Mouse (Mus musculus): ENCODE measurements around the gene Ube2t. TPM values are rescaled to one million over a fixed set of nuclear protein-coding genes. Genes with fewer than 3 reads are reported as not detected.

Gene Ube2t
- polyA plus RNA-seq (2016; fragmentation: Nextera tagmentation; extraction: Ambion mirVana) = 46.6 and 48.7 TPM in 2 replicates

DNA sequence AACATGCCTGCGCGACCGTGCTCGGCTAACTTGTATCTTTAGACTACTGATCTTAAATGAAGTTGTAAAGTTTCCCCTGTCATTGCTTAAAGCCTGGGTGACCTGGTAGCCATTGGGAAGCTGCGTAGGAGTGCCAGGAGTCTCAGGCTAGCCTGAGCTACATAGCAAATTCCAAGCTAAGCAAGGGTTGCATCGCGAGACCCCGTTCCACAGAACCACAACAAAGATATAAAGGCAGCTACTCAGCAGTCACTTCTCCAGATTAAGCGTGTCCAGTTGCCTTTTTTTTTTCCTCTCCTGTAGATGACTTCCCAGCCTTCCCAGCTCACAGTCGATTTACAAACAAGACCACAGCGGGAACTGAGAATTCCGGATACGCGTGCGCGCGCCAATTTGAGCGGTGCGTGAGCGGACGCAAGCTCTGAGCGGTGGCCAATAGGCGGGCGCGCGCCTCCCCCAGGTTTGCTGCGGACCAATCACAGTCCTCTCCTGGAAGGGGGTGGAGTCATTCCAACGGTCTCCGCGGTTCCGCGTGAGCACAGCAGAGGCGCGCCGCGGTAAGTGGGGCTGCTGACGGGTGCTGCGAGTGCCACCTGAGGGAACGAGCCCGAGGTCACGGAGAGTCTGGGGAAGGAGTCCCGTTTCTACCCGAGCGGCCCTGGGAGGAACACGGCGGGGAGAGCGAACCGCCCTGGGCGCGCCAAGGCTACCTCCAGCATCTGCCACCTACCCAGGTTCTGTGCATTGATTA lies at the start of gene Ube2t:
Gene Ube2t, plus strand, starts transcription at position 513 of the 751 bp plus-strand sequence.
- Histone ChIP-seq H3K36me3 (peaks cover 10% of the 10 kb centered on the region), H3K4me2 (peak within 1 kb of the TSS; percentile 75), H3K4me1 (replicated peaks) (peaks cover 14% of the 10 kb centered on the region), H3K9ac (peak within 1 kb of the TSS; percentile 78), H3K27me3 (replicated peaks) (no peaks in the 10 kb centered on the region), H3K27ac (ENCODE audit: poor library complexity, severe bottlenecking) (peak within 1 kb of the TSS; percentile 50), H3K4me3 (peak within 1 kb of the TSS; percentile 64), H3K9me3 (replicated peaks) (no peaks in the 10 kb centered on the region)
- 2% methylated on average over 50 of the region's 50 CpGs for WGBS
- peak; percentile 100 for ATAC-seq (ENCODE audit: insufficient number of reproducible peaks, low FRiP score)

DNA sequence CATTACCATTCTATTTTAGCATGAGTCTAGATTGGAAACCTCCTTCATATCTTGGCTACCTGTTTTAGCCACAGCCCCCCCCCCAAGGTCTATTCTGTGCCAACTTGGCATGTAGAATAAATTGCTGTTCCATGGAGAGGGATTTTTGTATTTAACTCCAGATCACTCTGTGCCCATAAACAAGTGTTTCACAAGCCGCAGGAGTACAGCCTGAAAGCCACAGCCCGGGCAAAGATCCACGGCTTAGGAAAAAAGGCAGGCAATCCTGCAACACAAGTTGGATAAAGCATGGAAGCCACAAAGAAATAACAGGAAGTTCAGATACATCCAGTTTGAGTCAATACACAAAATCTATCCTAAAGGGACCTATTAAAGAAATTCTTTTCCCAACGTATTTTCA lies 48.8 kb upstream of the Ube2t start:
- H3K4me3 ChIP-seq = no peak overlapping the region
- no peaks in the 10 kb centered on the region for H3K27me3 ChIP-seq (replicated peaks)
- no peak overlapping the region for H3K4me2 ChIP-seq
- 87% methylated on average over 4 of the region's 4 CpGs for WGBS
- H3K4me1 ChIP-seq (replicated peaks) = peaks cover 55% of the 10 kb centered on the region
- no peaks in the 10 kb centered on the region for H3K36me3 ChIP-seq
- no peak for ATAC-seq (ENCODE audit: insufficient number of reproducible peaks, low FRiP score)
- no peaks in the 10 kb centered on the region for H3K9me3 ChIP-seq (replicated peaks)
- H3K9ac ChIP-seq = no peak overlapping the region
- 0 out of 2 replicates have a peak overlapping the region, but pooled peaks have one; percentile 3 for H3K27ac ChIP-seq (ENCODE audit: poor library complexity, severe bottlenecking)

DNA sequence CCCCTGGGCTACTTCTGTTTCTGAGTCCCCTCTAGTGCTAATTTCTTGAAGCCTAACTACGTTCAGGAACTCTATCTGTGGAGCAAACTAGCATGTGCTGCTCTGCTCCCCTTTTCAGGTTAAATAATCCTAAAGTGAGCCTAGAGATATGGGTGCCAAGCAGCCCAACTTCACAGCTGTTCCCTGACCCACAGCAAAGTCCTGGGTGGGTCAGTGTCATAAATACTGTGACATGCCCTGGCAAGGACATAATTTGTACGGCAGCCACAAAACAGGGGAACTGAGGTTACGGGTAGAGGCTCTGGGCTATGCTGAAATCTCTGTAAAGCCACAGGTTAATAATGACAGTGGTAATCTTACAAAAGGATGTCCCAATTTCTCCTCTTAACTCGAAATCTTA lies 46.9 kb upstream of the Ube2t start:
- Histone ChIP-seq H3K9ac (peak overlapping the region; percentile 20; the same call in 1 of the 2 replicates), H3K27ac (ENCODE audit: poor library complexity, severe bottlenecking) (peak overlapping the region; percentile 78)

DNA sequence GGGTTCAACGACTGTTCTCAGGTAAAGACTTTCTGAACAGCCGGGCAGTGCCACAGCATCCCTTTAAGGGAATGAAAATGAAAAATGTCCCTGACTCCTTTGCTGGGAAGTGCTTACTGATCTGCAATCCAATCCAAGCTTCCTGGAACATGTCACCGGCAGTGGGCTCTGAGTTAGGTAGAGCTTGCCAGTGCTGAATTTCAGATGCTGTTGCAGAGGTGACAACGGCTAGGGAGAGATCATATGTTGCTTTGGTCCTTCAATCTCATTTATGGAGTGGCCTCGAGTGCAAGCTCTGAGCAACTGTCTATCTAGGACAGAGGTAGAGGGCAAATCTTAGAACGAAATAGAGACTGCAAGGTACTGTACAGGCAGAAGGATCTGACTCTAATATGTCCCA lies 43.4 kb upstream of the Ube2t start:
- peak overlapping the region; percentile 32 for H3K27ac ChIP-seq (ENCODE audit: poor library complexity, severe bottlenecking)
- no peak overlapping the region for H3K9ac ChIP-seq
- ATAC-seq (ENCODE audit: insufficient number of reproducible peaks, low FRiP score) = no peak
- no peak overlapping the region for H3K4me3 ChIP-seq
- no peaks in the 10 kb centered on the region for H3K27me3 ChIP-seq (replicated peaks)
- WGBS = 62% methylated on average over 6 of the region's 6 CpGs
- peaks cover 47% of the 10 kb centered on the region for H3K4me1 ChIP-seq (replicated peaks)
- no peaks in the 10 kb centered on the region for H3K36me3 ChIP-seq
- no peak overlapping the region for H3K4me2 ChIP-seq
- H3K9me3 ChIP-seq (replicated peaks) = no peaks in the 10 kb centered on the region

More for the DNA sequence above, 46.9 kb upstream of the Ube2t start:
- H3K4me3 ChIP-seq = no peak overlapping the region
- 74% methylated on average over 4 of the region's 4 CpGs for WGBS
- H3K36me3 ChIP-seq = no peaks in the 10 kb centered on the region
- no peak overlapping the region for H3K4me2 ChIP-seq
- H3K9me3 ChIP-seq (replicated peaks) = no peaks in the 10 kb centered on the region
- no peaks in the 10 kb centered on the region for H3K27me3 ChIP-seq (replicated peaks)
- peaks cover 56% of the 10 kb centered on the region for H3K4me1 ChIP-seq (replicated peaks)
- ATAC-seq (ENCODE audit: insufficient number of reproducible peaks, low FRiP score) = no peak

DNA sequence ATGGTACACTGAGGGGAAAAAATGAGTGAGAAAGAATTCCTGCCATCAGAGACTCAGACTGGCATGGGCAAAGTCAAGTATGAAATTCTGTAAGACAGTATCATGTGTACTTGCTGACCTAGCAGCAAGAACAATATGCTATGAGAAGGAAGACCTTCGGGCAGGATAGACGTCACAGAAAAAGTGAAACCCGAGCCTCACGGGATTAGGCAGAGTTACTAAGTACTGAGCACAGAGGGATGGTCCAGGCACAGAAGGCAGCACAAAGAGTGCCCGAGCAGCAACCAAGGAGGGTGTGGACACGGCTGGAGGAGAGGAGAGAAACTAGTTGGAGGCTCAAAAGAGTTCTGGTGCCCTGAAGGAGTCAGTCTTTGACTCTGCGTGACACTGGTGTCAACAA lies 29.9 kb upstream of the Ube2t start:
- H3K27ac ChIP-seq (ENCODE audit: poor library complexity, severe bottlenecking) = peak overlapping the region; percentile 76
- H3K4me1 ChIP-seq (replicated peaks) = peaks cover 52% of the 10 kb centered on the region
- H3K9ac ChIP-seq = peak overlapping the region; percentile 35; the same call in 1 of the 2 replicates
- H3K27me3 ChIP-seq (replicated peaks) = no peaks in the 10 kb centered on the region
- H3K9me3 ChIP-seq (replicated peaks) = no peaks in the 10 kb centered on the region
- H3K4me2 ChIP-seq = peak overlapping the region; percentile 40
- H3K4me3 ChIP-seq = no peak overlapping the region
- ATAC-seq (ENCODE audit: insufficient number of reproducible peaks, low FRiP score) = no peak
- H3K36me3 ChIP-seq = 0 out of 2 replicates have a peak, but pooled peaks cover 4% of the 10 kb centered on the region
- 36% methylated on average over 7 of the region's 7 CpGs for WGBS

DNA sequence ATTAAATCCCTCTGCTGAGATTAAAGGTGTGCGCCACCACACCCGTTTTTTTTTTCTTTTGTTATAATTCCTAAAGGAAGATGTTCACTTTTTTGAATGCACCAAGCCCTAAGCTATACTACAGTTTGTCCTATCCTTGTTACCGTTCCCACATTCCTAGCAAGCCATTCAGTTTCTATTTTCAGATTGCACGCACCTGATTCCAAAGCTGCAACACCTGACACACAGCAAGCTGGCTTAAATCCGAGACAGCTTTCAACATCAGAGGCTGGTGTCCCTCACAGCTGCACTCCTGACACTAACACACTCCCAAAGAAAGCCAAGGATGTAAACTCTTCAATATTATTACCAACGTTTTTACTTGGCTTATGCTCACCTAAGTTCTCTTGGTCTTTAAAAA lies 26.0 kb upstream of the Ube2t start:
- Histone ChIP-seq H3K4me1 (replicated peaks) (peaks cover 56% of the 10 kb centered on the region), H3K27ac (ENCODE audit: poor library complexity, severe bottlenecking) (0 out of 2 replicates have a peak overlapping the region, but pooled peaks have one; percentile 61), H3K36me3 (peaks cover 3% of the 10 kb centered on the region; the same call in 1 of the 2 replicates), H3K4me2 (no peak overlapping the region), H3K9me3 (replicated peaks) (no peaks in the 10 kb centered on the region), H3K9ac (no peak overlapping the region), H3K4me3 (no peak overlapping the region), H3K27me3 (replicated peaks) (no peaks in the 10 kb centered on the region)
- WGBS = 59% methylated on average over 6 of the region's 6 CpGs
- ATAC-seq (ENCODE audit: insufficient number of reproducible peaks, low FRiP score) = no peak

DNA sequence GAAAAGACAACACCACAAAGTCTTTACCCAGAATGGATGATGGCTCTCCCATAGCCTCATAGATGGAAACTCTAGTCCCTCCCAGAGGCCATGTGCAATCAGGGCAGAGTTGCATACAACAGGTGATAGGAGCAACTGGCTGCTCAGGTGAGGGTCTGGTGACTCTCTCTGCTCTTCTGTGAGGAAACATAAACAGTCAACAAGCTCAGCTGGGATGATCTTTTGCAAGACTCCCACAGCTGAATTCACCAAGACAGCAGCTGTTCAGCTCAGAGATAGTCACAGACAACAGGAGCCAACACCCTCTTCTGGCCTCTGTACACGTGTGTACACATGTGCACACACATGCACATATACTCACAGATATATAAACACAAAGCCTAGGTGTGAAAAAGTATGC lies 24.1 kb upstream of the Ube2t start:
- no peaks in the 10 kb centered on the region for H3K27me3 ChIP-seq (replicated peaks)
- no peaks in the 10 kb centered on the region for H3K9me3 ChIP-seq (replicated peaks)
- no peak overlapping the region for H3K27ac ChIP-seq (ENCODE audit: poor library complexity, severe bottlenecking)
- no peak overlapping the region for H3K4me3 ChIP-seq
- H3K4me2 ChIP-seq = no peak overlapping the region
- no peak overlapping the region for H3K9ac ChIP-seq
- peaks cover 3% of the 10 kb centered on the region; the same call in 1 of the 2 replicates for H3K36me3 ChIP-seq
- ATAC-seq (ENCODE audit: insufficient number of reproducible peaks, low FRiP score) = no peak
- H3K4me1 ChIP-seq (replicated peaks) = peaks cover 42% of the 10 kb centered on the region
- 90% methylated on average over 1 of the region's 1 CpGs for WGBS

DNA sequence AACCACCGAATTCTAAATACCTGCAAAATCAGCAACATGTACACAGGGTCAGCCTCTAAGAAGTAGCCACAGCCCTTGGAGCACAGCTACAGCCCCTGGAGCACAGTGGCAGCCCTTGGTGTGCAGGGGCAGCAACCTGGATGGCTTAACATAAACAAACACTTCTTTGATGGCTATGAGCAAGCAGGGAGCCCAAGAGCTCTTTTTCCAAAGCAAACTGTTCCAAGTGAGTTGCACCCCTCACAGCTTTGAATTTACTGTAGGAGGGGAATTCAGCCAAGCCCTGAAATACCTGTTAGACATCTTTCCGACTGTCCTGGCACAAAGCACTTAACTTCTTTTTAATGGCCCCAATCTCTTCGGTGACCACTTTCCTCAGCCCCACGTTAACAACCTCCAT lies 21.5 kb upstream of the Ube2t start:
- no peaks in the 10 kb centered on the region for H3K27me3 ChIP-seq (replicated peaks)
- no peak overlapping the region for H3K4me3 ChIP-seq
- no peak overlapping the region for H3K9ac ChIP-seq
- H3K36me3 ChIP-seq = peaks cover 3% of the 10 kb centered on the region; the same call in 1 of the 2 replicates
- no peaks in the 10 kb centered on the region for H3K9me3 ChIP-seq (replicated peaks)
- H3K4me1 ChIP-seq (replicated peaks) = peaks cover 23% of the 10 kb centered on the region
- 0 out of 2 replicates have a peak overlapping the region, but pooled peaks have one; percentile 1 for H3K27ac ChIP-seq (ENCODE audit: poor library complexity, severe bottlenecking)
- no peak overlapping the region for H3K4me2 ChIP-seq
- 56% methylated on average over 4 of the region's 4 CpGs for WGBS
- ATAC-seq (ENCODE audit: insufficient number of reproducible peaks, low FRiP score) = no peak

DNA sequence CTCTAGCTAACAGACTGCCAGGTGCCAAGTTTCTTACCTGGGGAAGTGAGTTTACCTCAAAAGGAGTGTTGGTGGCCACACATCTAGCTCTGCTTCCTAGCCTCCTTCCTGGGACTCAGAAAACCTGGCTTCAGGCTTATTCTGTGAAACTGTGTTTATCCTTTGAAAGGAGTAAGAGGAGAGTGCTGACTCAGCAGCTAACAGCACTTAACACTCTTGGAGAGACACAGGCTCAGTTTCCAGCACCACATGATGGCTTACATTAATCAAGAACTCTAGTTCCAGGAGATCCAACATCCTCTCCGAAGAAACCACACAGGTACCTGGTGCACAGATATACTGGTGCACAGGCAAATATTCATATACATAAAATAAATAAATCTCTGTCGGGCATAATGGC lies 19.5 kb upstream of the Ube2t start:
- Histone ChIP-seq H3K4me3 (no peak overlapping the region), H3K4me2 (no peak overlapping the region), H3K4me1 (replicated peaks) (peaks cover 20% of the 10 kb centered on the region), H3K9me3 (replicated peaks) (no peaks in the 10 kb centered on the region), H3K27me3 (replicated peaks) (no peaks in the 10 kb centered on the region), H3K36me3 (peaks cover 7% of the 10 kb centered on the region), H3K27ac (ENCODE audit: poor library complexity, severe bottlenecking) (no peak overlapping the region), H3K9ac (no peak overlapping the region)
- ATAC-seq (ENCODE audit: insufficient number of reproducible peaks, low FRiP score) = no peak
- 94% methylated on average over 2 of the region's 2 CpGs for WGBS

DNA sequence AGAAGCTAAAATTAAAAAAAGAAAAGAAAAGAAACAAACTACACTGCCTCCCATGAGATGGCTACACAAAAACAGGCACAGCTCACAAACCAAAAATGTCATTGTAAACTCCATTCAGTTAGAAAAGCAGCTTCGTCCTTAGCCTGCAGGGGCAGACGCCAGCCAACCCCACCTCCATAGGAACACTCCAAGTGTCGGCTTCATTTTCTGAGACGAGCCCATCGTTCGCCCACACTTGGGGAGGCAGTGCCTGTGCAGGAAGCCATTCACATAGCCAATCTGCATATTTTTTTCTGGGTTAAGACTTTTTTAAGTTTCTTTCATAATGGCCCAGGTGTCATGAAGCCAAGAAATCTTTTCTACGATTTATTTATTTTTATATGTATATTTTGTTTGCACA lies 14.8 kb upstream of the Ube2t start:
- ATAC-seq (ENCODE audit: insufficient number of reproducible peaks, low FRiP score) = no peak
- peaks cover 18% of the 10 kb centered on the region for H3K4me1 ChIP-seq (replicated peaks)
- 82% methylated on average over 7 of the region's 7 CpGs for WGBS
- H3K9me3 ChIP-seq (replicated peaks) = no peaks in the 10 kb centered on the region
- H3K9ac ChIP-seq = no peak overlapping the region
- no peak overlapping the region for H3K4me3 ChIP-seq
- H3K27me3 ChIP-seq (replicated peaks) = no peaks in the 10 kb centered on the region
- H3K4me2 ChIP-seq = no peak overlapping the region
- peaks cover 11% of the 10 kb centered on the region for H3K36me3 ChIP-seq
- no peak overlapping the region for H3K27ac ChIP-seq (ENCODE audit: poor library complexity, severe bottlenecking)

DNA sequence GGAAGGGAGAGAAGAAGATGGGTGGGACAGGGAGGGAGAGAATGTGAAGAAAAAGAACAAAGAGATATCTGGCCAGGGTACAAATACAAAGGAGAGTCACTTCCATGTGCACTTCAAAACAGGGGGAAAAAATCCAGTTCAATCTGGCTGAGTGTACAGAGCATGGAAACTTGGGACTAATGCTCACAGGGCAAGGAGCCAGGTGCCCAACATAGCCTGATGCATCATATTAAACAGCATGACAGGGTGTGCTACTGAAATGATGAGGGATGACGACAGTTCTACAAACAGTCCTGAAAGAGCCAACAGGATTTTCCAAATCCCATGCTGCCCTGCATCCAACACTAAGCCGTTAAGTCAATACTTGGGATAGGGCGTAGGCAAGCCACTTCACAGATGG lies 12.4 kb upstream of the Ube2t start:
- Histone ChIP-seq H3K9ac (no peak overlapping the region), H3K4me3 (no peak overlapping the region), H3K9me3 (replicated peaks) (no peaks in the 10 kb centered on the region), H3K27ac (ENCODE audit: poor library complexity, severe bottlenecking) (0 out of 2 replicates have a peak overlapping the region, but pooled peaks have one; percentile 7), H3K4me2 (no peak overlapping the region), H3K36me3 (peaks cover 17% of the 10 kb centered on the region), H3K27me3 (replicated peaks) (no peaks in the 10 kb centered on the region), H3K4me1 (replicated peaks) (peaks cover 30% of the 10 kb centered on the region)
- peak; percentile 25; the same call in 1 of the 2 replicates for ATAC-seq (ENCODE audit: insufficient number of reproducible peaks, low FRiP score)
- WGBS = 87% methylated on average over 3 of the region's 3 CpGs
